Mouse (Mus musculus) bone marrow macrophage, adult 2 months (primary cell): ENCODE results near the gene Banp. TPM values are rescaled to one million over a fixed set of nuclear protein-coding genes. Genes with fewer than 3 reads are reported as not detected.
A peak's percentile ranks its signal among the peaks of the same experiment; 100 is the strongest.

Experiments
- H3K27ac ChIP-seq: 2 replicates; pipeline ENCODE4 v1.5.1; 2012; ENCODE audit warnings: low read depth, low read length; ENCODE audit not compliant: insufficient read depth
- H3K4me1 ChIP-seq: 2 replicates; pipeline ENCODE4 v1.6.1; 2012; ENCODE audit warnings: low read length; ENCODE audit not compliant: control insufficient read depth, insufficient read depth
- H3K4me3 ChIP-seq: 2 replicates; pipeline ENCODE4 v1.5.1; 2012; ENCODE audit warnings: mild to moderate bottlenecking, low read length, moderate library complexity; ENCODE audit not compliant: insufficient read depth
- CTCF ChIP-seq: IDR thresholded peaks from 2 replicates; pipeline ENCODE4 v1.5.1; 2012; ENCODE audit warnings: low read depth, mild to moderate bottlenecking, low read length, moderate library complexity
- POLR2A ChIP-seq: IDR thresholded peaks from 2 replicates; pipeline ENCODE4 v1.6.1; 2012; ENCODE audit warnings: mild to moderate bottlenecking, low read depth, low read length, borderline replicate concordance
- polyA plus RNA-seq: library from polyadenylated mRNA; stranded (reverse); fragments of >200 nt; gene quantifications from 2 replicates; pipeline ENCODE4 v1.2.4, GENCODE M21; 2012; ENCODE audit not compliant: missing spikeins, insufficient read depth, insufficient read length

Gene Banp
- polyA plus RNA-seq, 1 experiment = 19.9 TPM

DNA sequence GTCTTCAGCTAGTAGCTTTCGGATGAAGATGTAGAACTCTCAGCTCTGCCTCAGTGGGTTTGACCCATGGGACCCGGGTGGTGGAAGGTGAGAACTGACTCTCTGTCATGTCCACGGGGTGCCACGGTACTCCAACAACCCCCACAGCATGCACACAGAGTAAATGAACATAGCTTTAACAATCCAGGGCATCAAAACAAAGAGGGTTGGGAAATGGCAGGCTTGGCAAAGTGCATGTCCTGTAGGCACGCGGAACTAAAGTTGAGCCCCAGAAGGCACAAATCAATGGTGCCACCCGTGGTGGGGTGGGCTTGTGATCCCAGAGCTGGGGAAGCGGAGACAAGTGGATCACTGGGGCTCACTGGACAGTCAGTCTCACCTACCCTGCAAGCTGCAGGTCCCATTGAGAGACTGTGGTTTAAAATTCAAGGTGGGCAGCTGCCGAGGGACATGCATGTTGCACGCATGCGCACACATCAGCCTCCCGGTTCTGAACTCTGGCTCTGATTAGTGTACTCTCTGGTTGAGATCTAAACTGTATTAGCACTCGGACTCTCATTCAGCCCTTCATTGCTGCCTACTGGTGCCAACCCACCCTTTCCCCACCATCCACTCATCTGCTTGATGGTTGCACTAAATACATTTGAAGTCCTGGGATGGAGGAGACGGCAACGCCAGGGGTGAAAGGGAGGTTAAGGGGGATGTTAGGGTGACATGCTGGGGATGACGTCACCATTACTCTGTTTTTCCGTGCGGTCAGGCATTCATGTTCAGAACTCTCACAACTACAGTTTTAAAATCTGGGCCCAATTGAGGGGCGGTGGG, 1.0 kb upstream of the Banp start:
- Histone ChIP-seq H3K27ac (peak overlapping the region; percentile 33; the same call in 1 of the 2 replicates), H3K4me1 (peaks cover 29% of the 10 kb centered on the region), H3K4me3 (peak overlapping the region; percentile 59)
- TF ChIP-seq POLR2A (no peak), CTCF (no peak)

DNA sequence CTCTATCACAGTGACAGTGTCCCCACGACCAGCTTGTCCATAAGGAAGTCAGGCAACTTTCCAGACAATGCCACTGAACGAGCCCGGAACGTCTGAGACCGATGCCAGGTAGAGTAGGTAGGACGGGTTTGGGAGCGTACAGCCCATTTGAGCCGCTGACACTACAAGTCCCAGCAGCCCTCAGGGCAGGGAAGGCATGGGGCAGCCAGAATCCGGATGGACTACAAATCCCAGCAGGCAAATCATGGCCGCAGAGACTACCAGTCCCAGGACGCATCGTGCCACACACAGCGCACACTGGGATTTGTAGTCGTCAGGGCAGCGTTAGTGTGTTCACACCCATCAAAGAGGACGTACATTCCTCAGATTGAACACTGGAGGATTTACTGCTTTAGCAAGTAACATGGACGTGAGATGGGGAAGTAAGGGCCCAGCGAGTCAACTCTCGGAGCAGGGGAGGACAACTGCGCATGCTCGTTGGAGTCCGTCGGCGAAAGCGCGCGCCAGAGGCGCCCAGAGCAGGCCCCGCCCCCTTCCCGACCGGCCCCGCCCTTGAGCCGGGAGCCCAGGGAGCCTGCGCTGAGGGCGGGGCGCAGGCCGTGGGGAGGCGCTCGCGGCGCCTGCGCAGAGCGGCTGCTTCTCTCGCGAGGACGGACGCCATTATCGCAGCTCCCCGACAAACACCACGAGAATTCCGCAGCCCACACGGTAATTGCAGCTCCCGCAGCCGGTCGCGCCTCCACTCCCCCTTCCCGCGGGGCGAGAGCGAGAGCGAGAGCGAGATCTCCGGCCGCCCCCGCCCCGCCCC, 595 bp downstream of the Banp start:
- peak overlapping the region; percentile 79 for H3K27ac ChIP-seq
- peak overlapping the region; percentile 89 for H3K4me3 ChIP-seq
- TF ChIP-seq CTCF = no peak
- TF ChIP-seq POLR2A = no peak
- H3K4me1 ChIP-seq = peaks cover 34% of the 10 kb centered on the region

DNA sequence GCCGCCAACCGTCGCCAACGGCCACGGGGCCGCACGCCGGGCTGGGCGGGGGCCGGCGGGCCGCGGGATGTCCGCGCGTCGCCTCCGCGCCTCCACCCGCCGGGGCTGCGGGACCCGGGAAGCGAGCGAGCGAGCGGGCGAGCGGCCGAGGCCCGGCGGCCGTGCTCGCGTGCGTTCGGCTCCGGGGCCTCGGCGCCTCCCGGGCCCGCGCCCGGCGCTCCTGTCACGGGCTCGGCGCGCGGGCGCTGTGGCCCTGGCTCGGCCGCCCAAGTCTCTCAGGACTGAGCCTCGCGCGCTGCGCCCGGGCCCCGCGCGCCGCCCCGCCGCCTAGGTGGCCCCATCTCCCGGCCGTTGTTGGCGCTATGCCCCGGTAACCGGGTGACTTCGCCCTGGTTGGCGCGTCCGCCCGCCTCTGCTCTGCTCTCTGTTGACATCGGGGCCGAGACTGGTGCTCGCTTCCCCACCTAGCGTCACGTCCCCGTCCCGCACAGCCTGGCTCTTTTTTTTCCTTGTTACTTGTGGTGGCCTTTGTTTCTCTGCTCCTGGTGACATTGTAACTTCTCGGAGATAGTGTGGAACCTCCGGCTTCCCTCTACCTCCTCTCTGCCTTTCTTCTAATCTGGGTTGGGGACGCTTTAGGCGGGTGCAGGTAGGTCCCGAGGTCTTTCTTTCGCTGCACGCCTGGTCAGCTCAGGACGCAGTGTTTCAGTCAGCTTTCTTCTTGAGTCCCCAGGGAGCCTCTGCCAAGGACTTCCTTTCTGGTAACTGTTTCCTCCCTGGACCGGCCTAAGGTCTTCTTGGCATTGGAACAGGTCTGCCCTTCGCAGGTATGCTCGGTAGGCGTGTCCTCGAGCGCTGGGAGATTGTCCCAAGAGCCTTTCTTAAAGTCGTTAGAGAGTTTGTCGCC, 1.5 kb downstream of the Banp start:
- Histone ChIP-seq H3K27ac (peak overlapping the region; percentile 77), H3K4me1 (peaks cover 40% of the 10 kb centered on the region), H3K4me3 (peak overlapping the region; percentile 89)
- TF ChIP-seq CTCF (no peak), POLR2A (no peak)

DNA sequence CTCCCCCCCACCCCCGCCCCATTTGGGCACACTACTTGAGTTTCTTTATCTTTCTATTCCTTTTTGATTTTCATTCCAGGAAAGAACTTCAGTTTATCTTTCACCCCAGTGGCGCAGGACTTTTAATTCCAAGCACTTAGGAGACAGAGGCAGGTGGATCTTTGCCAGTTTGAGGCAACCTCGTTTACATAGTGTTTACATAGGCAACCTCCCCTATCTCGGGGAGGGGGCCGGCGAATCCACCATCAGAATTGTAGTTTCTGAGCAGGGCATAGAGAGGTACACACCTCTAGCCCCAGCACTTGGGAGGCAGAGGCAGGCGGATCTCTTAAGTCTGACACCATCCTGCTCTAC, 2.1 kb downstream of the Banp start:
- peaks cover 41% of the 10 kb centered on the region for H3K4me1 ChIP-seq
- no peak for TF ChIP-seq POLR2A
- no peak for TF ChIP-seq CTCF
- no peak overlapping the region for H3K27ac ChIP-seq
- peak overlapping the region; percentile 89 for H3K4me3 ChIP-seq

DNA sequence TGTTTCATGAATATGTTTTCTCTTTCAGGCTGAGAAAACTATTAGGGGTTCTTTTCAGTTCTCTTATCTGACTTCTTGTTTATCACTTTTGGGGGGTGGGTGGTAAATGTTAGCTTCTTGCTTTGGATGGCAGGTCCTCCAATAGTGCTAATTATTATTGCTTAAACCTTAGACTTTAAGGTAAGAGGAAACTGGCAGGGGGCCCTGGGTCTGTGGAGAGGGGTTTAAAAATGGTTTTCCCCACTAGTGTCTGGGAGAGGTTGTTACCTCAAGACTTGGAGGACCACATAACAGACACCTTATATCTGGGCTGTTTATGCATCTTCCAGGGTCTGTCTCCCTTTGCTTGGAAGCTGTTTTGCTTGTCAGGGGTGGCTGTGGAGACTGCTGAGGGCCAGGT, 2.6 kb downstream of the Banp start:
- peaks cover 41% of the 10 kb centered on the region for H3K4me1 ChIP-seq
- no peak overlapping the region for H3K27ac ChIP-seq
- no peak for TF ChIP-seq CTCF
- no peak for TF ChIP-seq POLR2A
- H3K4me3 ChIP-seq = no peak overlapping the region

DNA sequence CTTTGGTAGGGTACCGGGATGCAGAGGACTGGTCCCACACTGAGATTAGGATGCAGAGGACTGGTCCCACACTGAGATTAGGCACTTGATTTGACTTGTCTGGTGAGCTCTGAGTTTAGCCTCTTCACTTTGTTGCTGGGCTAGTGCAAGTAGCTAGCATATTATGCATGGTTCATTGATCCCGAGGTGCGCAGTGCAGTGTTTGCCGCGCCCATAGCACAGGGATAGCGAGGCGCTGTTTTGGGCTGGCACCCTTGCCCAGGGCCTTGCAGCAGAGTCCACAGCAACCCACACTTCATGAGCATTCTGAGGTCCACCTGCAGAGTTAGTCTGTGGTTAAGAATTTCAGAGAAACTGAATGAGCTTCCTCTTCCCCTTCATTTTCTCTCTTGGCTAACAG, 3.2 kb downstream of the Banp start:
- no peak overlapping the region for H3K27ac ChIP-seq
- peaks cover 36% of the 10 kb centered on the region for H3K4me1 ChIP-seq
- H3K4me3 ChIP-seq = no peak overlapping the region
- TF ChIP-seq CTCF = no peak
- TF ChIP-seq POLR2A = no peak

DNA sequence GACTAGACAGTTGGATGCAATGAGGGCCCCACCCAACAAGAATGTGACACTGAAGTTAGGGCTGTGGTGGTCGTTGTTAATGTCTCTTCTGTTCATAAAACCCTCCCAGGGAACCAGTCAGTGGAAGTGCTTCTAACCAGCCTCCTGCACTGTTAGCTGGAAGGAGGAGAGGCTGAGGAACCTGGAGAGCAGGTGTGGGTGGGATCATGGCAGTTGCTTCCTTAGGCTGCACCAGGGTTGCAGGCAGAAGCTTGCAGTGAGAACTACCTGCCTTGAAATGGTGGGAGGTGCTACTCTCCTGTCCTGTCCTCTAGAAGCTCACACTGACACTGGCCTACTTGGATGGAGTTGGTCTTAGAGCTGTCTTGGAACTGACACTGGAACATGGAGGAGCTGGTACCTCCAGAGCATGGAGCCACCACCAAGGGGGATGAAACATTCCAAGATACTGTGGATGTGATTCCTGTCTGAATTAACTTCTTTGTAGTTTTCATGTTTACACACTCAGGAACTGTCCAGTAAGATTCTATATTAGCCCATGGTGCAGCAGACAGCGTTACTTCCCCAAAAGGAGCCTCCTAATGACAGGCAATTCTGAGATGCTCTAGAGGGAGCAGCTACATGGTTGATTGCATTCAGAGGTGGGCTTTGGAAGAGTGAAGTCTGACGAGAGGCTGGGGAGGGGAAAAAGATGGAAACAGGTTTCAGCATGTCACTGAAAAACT, 4.4 kb downstream of the Banp start:
- Histone ChIP-seq H3K4me1 (peaks cover 26% of the 10 kb centered on the region), H3K4me3 (no peak overlapping the region), H3K27ac (no peak overlapping the region)
- no peak for TF ChIP-seq CTCF
- no peak for TF ChIP-seq POLR2A

DNA sequence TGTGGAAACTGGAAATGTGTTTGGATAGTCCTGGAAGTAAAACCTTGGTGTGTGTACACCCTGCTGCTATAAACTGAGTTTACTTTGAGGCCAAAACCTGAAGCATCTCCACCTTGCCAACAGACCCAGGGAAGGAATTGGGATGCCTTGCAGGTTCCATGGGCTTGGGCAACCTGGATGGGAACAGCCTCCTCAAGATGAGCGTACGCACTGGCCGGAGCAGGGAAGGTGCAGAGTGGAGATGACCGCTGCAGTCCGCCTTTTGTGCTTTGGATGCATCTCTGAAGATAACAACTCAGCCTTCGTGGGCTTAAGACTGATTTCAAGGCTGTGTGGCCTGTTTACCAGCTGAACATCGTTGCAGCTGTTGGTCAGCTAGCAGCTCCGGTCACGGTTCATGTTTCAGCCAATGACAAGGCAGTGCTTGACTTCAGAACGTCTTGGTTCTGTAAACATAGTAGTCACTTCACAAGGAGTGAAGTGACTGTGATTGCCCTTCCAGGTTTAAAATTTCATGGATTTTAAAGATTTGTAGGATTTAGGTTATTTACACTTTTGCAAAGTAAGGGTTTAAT, 5.5 kb downstream of the Banp start:
- Histone ChIP-seq H3K27ac (no peak overlapping the region), H3K4me1 (peaks cover 24% of the 10 kb centered on the region), H3K4me3 (no peak overlapping the region)
- no peak for TF ChIP-seq CTCF
- no peak for TF ChIP-seq POLR2A

DNA sequence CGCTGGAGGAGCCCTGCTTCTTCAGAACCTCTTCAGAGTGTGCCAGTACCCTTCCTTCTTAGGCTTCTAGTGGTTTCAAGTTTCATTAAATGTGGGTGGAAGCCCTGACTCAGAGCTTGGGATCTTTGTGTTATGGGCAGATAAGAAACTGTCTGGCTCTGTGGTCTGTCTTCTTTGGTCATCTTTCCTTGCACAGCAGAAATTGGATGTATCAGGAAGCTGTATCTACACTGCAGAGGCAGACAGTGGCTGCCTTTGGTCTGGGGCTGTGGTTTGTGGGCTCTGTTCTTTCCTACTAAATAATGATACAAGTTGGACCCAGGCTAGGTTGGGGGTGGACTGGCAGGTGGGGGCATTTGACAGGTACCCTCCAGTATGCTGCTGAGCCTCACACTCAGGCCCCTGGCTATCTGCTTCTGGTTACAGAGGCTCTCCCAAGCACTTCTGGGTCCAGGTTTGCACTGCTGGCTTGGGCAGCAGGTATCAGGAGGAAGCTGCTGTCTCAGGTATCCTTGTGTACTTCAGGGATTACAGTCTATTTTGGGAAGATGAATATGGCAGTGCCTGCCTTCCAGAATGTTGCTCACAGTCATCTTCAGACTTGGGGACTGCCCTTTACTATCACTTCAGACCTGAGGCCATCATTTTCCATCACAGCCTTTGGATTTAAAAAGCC, 6.4 kb downstream of the Banp start:
- Histone ChIP-seq H3K27ac (no peak overlapping the region), H3K4me3 (no peak overlapping the region)

More for the DNA sequence above, 6.4 kb downstream of the Banp start:
- TF ChIP-seq CTCF = no peak
- no peak for TF ChIP-seq POLR2A
- peaks cover 24% of the 10 kb centered on the region for H3K4me1 ChIP-seq
